In genomic region chr1:68305813-68306212, GRCm38 (mm10) we compare ENCODE assay signal across 23 mouse cellular contexts.
"Had no signal": no experiment of that assay in that cellular context is flagged by ENCODE, and none has a peak within 500 bp of the region (broad histone marks: within the 10 kb centered on the region; RNA-seq: fewer than 3 reads in every experiment).

No protein-coding gene starts in this region.

- H3K4me1 ChIP-seq: limb, embryonic 12.5 days; limb, embryonic 15.5 days; liver, embryonic 12.5 days; liver, embryonic 15.5 days; lung, embryonic 15.5 days; megakaryocyte, embryonic 14.5 days; neural tube, embryonic 13.5 days; stomach, embryonic 15.5 days had no signal

- H3K36me3 ChIP-seq: limb, embryonic 12.5 days; limb, embryonic 15.5 days; liver, embryonic 12.5 days; liver, embryonic 15.5 days; lung, embryonic 15.5 days; midbrain, embryonic 10.5 days; midbrain, embryonic 13.5 days; neural tube, embryonic 13.5 days; stomach, embryonic 15.5 days had no signal

- H3K9ac ChIP-seq: limb, embryonic 12.5 days; limb, embryonic 15.5 days; liver, embryonic 12.5 days; liver, embryonic 15.5 days; lung, embryonic 15.5 days; midbrain, embryonic 13.5 days; neural tube, embryonic 13.5 days; stomach, embryonic 15.5 days had no signal

- H3K27me3 ChIP-seq: limb, embryonic 12.5 days; limb, embryonic 15.5 days; liver, embryonic 12.5 days; liver, embryonic 15.5 days; lung, embryonic 15.5 days; megakaryocyte, embryonic 14.5 days; midbrain, embryonic 13.5 days; neural tube, embryonic 13.5 days; stomach, embryonic 15.5 days had no signal

- DNase-seq: kidney, postnatal 25 days; left cerebral cortex, postnatal 4 days; lung, adult 18-20 months; lung, postnatal 10 days; lung, postnatal 36 days; retina, postnatal 1 day; right cerebral cortex, postnatal 25 days; spleen, adult 18-20 months; thymus, adult 18-20 months; thymus, postnatal 36 days had no signal

- H3K9me3 ChIP-seq: limb, embryonic 12.5 days; limb, embryonic 15.5 days; liver, embryonic 12.5 days; liver, embryonic 15.5 days; lung, embryonic 15.5 days; megakaryocyte, embryonic 14.5 days; midbrain, embryonic 10.5 days; midbrain, embryonic 13.5 days; neural tube, embryonic 13.5 days; stomach, embryonic 15.5 days had no signal

- H3K4me2 ChIP-seq: limb, embryonic 12.5 days; limb, embryonic 15.5 days; liver, embryonic 12.5 days; liver, embryonic 15.5 days; lung, embryonic 15.5 days; midbrain, embryonic 13.5 days; neural tube, embryonic 13.5 days; stomach, embryonic 15.5 days had no signal

- H3K4me3 ChIP-seq: limb, embryonic 12.5 days; limb, embryonic 15.5 days; liver, embryonic 12.5 days; liver, embryonic 15.5 days; lung, embryonic 15.5 days; megakaryocyte, embryonic 14.5 days; midbrain, embryonic 10.5 days; midbrain, embryonic 13.5 days; myocyte; neural tube, embryonic 13.5 days; stomach, embryonic 15.5 days had no signal

- H3K27ac ChIP-seq: kidney, postnatal 0 days; limb, embryonic 12.5 days; limb, embryonic 15.5 days; liver, embryonic 12.5 days; liver, embryonic 15.5 days; lung, embryonic 15.5 days; midbrain, embryonic 10.5 days; midbrain, embryonic 13.5 days; neural tube, embryonic 13.5 days; stomach, embryonic 15.5 days had no signal

- ATAC-seq: liver, embryonic 12.5 days; midbrain, embryonic 13.5 days; midbrain, embryonic 16.5 days had no signal
